In genomic region chr16:66706476-66706875, GRCm38 (mm10) we compare ENCODE assay signal across 16 mouse cellular contexts.
"Had no signal": no experiment of that assay in that cellular context is flagged by ENCODE, and none has a peak within 500 bp of the region (broad histone marks: within the 10 kb centered on the region; RNA-seq: fewer than 3 reads in every experiment).

No protein-coding gene starts in this region.

- DNase-seq: cerebellum, adult 9-10 months; cerebellum, adult 9-11 months; cerebellum, postnatal 10 days; cerebellum, postnatal 14 days; cerebellum, postnatal 25 days; cerebellum, postnatal 36 days; embryo, embryonic 11 days; forebrain, postnatal 0 days; gastrocnemius, adult 2 months; gastrocnemius, postnatal 10 days; gastrocnemius, postnatal 14 days; gastrocnemius, postnatal 25 days; gastrocnemius, postnatal 36 days; heart, adult 11 months; heart, adult 18-20 months; heart, adult 2 months had no signal
